In the genomic region with DNA sequence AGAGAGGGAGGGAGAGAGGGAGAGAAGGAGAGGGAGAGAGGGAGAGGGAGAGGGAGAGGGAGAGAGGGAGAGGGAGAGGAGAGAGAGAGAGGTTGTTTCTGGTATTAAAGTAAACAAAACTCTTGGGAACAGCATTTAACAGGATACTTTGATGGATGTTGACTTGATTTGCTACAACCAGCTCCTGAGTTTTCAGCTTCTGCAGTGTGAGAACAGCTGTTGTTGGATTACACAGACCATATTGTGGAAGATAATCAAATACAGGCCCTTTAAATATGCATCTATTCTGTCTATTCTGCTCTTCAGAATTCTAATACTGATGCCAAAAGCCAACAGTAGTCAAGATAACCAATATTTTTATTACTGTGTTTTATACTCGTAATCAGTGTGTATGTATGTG, we compare ENCODE assay signal across 23 mouse cellular contexts.
"Had no signal": no experiment of that assay in that cellular context is flagged by ENCODE, and none has a peak within 500 bp of the region (broad histone marks: within the 10 kb centered on the region; RNA-seq: fewer than 3 reads in every experiment).

No protein-coding gene starts in this region.

- H3K27me3 ChIP-seq: kidney, embryonic 15.5 days; limb, embryonic 12.5 days; limb, embryonic 15.5 days; midbrain, embryonic 12.5 days; midbrain, embryonic 15.5 days; neural tube, embryonic 12.5 days; neural tube, embryonic 15.5 days had no signal

- H3K9ac ChIP-seq: kidney, embryonic 15.5 days; limb, embryonic 12.5 days; limb, embryonic 15.5 days; liver, embryonic 14.5 days; liver, postnatal 0 days; midbrain, embryonic 12.5 days; midbrain, embryonic 15.5 days; neural tube, embryonic 12.5 days; neural tube, embryonic 15.5 days had no signal

- H3K27ac ChIP-seq: kidney, embryonic 15.5 days; layer of hippocampus, adult 2 months; limb, embryonic 12.5 days; limb, embryonic 15.5 days; liver, embryonic 14.5 days; macrophage; midbrain, embryonic 12.5 days; midbrain, embryonic 15.5 days; neural tube, embryonic 12.5 days; neural tube, embryonic 15.5 days; stomach, postnatal 0 days had no signal

- H3K9me3 ChIP-seq: kidney, embryonic 15.5 days; limb, embryonic 12.5 days; limb, embryonic 15.5 days; midbrain, embryonic 12.5 days; midbrain, embryonic 15.5 days; neural tube, embryonic 12.5 days; neural tube, embryonic 15.5 days had no signal

- DNase-seq: kidney, adult 11 months; kidney, adult 8-10 months; kidney, postnatal 14 days; left cerebral cortex, postnatal 4 days; liver, postnatal 0 days; right cerebral cortex, adult 18-20 months; right cerebral cortex, postnatal 14 days; right cerebral cortex, postnatal 4 days; thymus, adult 2 months; thymus, postnatal 14 days; thymus, postnatal 4 days had no signal

- ATAC-seq: liver, postnatal 0 days; midbrain, embryonic 15.5 days had no signal

- H3K36me3 ChIP-seq: kidney, embryonic 15.5 days; limb, embryonic 12.5 days; limb, embryonic 15.5 days; midbrain, embryonic 12.5 days; midbrain, embryonic 15.5 days; neural tube, embryonic 12.5 days; neural tube, embryonic 15.5 days had no signal

- H3K4me3 ChIP-seq: kidney, embryonic 15.5 days; layer of hippocampus, adult 2 months; limb, embryonic 12.5 days; limb, embryonic 15.5 days; midbrain, embryonic 12.5 days; midbrain, embryonic 15.5 days; neural tube, embryonic 12.5 days; neural tube, embryonic 15.5 days had no signal

- H3K4me2 ChIP-seq: kidney, embryonic 15.5 days; limb, embryonic 12.5 days; limb, embryonic 15.5 days; liver, embryonic 11.5 days; midbrain, embryonic 12.5 days; midbrain, embryonic 15.5 days; neural tube, embryonic 12.5 days; neural tube, embryonic 15.5 days had no signal

- H3K4me1 ChIP-seq: kidney, embryonic 15.5 days; midbrain, embryonic 12.5 days; midbrain, embryonic 15.5 days; neural tube, embryonic 12.5 days; neural tube, embryonic 15.5 days had no signal
